Mouse (Mus musculus): ENCODE measurements at regions not wholly inside any gene's neighbourhood (a gene's known extent, or its start where the extent isn't known, plus 50 kb on each side); places are given as distances from the start of the nearest gene placed in this dataset.
A peak's percentile ranks its signal among the peaks of the same experiment; 100 is the strongest.

DNA sequence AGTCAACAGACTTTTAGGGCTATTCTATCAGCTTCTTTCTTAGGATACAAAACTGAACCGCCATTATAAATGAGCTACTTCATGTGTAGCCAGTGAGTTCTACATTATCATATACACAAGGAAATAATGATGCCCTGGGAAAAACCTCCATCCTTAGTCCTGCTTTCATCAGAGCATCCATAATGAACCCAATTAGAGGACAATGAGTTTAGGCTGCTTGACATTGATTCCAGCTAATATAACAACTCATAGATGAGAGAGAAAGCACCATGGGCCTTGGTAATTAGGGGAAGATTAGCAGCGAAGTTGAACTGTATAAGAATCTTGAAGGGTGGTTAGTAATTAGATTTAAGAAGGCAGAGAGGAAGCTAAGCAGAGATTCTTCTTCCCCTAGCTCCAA lies 405.7 kb downstream of the Ipmk start:
- DNase-seq (ENCODE audit: low spot score in 2 of 2) = no peak

DNA sequence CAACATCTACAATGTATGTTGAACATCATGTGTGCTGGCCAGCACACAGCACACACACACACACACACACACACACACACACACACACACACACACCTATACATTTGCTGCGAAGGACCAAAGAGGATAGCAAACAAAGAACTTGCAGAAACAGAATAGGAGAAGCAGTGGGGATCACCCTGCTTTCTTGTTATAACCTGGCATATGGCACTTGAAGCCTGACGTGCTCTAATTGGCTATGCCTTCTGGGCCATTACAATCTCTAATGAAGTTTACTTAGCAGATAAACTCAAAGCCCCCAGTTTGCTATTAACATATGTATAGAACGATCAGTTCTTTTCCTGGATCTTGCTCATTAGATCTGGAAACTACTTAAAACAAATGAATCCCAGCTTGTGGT lies 407.2 kb downstream of the Ipmk start:
- no peak for DNase-seq (ENCODE audit: low spot score in 2 of 2)

DNA sequence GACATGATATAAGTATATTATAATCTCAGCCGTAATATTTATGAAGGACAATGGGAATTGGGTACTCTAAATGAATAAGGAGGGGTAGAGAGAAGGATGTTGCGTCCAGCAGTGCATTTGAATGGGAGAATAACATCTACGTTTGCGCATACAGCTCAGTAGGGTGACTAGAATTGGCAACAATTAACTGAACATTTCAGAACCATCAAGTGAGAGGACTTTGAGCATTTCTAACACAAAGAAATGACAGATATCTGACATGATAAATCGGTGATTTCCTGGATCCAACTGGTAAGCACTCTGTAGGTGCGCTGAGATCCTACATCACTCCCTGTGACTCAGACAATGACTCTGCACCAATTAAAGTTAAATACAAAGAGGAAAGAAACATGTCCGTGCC lies 431.3 kb downstream of the Ipmk start:
- no peak for DNase-seq (ENCODE audit: low spot score in 2 of 2)

GRCm38 (mm10) chr10:71789241-71789640 lies 441.7 kb downstream of the Ipmk start:
- DNase-seq (ENCODE audit: low spot score in 2 of 2) = no peak

GRCm38 (mm10) chr10:71789936-71790335 lies 442.4 kb downstream of the Ipmk start:
- no peak for DNase-seq (ENCODE audit: low spot score in 2 of 2)

DNA sequence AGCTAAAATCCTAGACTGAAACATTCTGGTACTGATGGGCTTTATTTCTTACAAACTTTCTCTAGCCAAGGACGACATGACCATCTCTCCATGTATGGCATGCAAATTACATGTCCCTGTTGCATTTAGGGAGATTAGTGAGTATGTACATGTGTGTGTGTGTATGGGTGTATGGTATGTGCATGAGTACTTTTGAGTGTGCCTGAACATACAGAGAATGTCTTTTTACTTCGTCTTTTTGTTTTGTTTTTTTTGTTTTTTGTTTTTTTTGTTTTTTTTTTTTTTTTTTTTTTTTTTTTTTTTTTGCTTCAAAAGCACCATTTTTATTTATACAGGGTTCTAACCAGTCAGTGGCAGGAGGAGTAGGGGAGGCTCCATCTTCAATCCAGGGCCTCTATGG lies 451.1 kb downstream of the Ipmk start:
- no peak for DNase-seq (ENCODE audit: low spot score in 2 of 2)

DNA sequence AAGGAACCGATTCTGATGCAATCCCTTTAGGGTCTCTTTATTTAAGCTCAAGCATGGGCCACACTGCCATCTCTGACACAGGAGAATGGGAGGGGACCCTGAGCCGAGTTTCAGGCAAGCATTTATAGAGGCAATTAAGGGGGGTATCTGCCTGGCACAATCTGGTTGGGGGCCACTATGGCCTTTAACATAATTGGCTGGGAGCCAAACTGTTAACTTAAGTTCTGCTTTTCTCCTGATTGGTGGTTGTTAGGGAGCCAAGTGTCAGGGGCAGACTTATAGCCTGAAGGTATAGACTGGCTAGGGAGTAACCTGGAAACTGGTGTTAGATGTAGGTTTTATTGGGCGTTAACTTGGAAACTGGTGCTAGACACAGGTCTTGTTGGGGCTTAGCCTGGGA lies 454.9 kb downstream of the Ipmk start:
- DNase-seq (ENCODE audit: low spot score in 2 of 2) = no peak

DNA sequence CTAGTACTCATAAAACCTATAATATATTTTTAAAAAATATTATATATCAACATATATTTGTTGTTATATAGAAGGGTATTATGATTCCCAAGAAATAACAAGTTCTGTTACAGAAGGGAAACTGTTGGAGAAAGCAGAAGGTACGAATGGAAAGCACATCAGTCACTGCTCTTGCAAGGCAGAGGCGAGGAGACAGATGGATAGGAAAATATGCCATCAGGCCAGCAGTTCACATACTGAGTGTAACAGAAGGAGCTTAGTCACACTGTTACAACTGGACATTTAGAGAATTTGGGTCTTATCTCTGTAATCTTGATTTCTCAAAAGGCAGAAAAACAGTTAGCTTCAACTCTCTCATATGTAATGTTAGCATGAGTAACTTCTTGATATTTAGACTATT lies 485.1 kb downstream of the Ipmk start:
- DNase-seq (ENCODE audit: low spot score in 2 of 2) = no peak

GRCm38 (mm10) chr10:71835018-71835417 lies 487.5 kb downstream of the Ipmk start:
- DNase-seq (ENCODE audit: low spot score in 2 of 2) = no peak

GRCm38 (mm10) chr10:71857089-71857488 lies 509.5 kb downstream of the Ipmk start:
- DNase-seq (ENCODE audit: low spot score in 2 of 2) = no peak

DNA sequence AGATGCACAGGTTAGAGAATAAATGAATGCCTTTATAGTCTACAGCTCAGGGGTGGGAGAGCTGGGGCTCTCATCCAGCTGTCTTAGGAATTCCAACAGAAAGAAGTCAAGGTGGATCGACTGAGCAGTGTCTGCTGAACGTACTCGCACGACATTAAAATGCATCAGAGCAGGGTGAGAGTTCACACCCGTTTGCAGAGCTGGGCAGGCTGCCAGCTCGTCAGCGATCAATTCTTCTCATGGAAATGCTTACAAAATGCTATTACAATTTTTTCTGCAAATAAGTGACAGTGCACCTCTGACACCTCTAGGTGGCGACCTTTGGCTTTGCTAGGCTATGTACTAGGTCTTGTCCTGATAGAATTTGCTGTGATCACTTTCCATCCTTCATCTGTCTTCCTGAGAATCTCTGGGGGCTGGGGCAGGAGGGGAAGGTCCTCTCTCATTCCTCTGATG lies 510.0 kb downstream of the Ipmk start:
- DNase-seq (ENCODE audit: low spot score in 2 of 2) = peak; percentile 45 to 49

GRCm38 (mm10) chr10:71893726-71894125 lies 546.2 kb downstream of the Ipmk start:
- no peak for DNase-seq (ENCODE audit: low spot score in 2 of 2)

GRCm38 (mm10) chr10:71905029-71905428 lies 557.5 kb downstream of the Ipmk start:
- DNase-seq (ENCODE audit: low spot score in 2 of 2) = no peak

Data from right cerebral cortex, postnatal 36 days (tissue).